Mouse (Mus musculus) cerebellum, postnatal 10 days (tissue): ENCODE measurements around the gene Il17c.
A peak's percentile ranks its signal among the peaks of the same experiment; 100 is the strongest.

ENCODE experiments used
- DNase-seq, 2 experiments: peaks; one replicate each; pipeline ENCODE4 v3.0.0; 2021; ENCODE audit warnings: mixed read lengths in 2 of 2

Il17c gene

GRCm38 (mm10) chr8:122431694-122432442 lies 10.0 kb downstream of the Il17c start:
- DNase-seq = peak; percentile 64 to 66

- peak; percentile 50 to 57 for DNase-seq
Measured at GRCm38 (mm10) chr8:122432443-122433268, 10.8 kb downstream of the Il17c start, which contains the start of gene Cyba. Gene Cyba, minus strand, starts transcription at chr8:122432930.

GRCm38 (mm10) chr8:122433269-122433905 lies 11.6 kb downstream of the Il17c start:
- peak in 1 of 2 experiments; percentile 37 for DNase-seq

- DNase-seq = no peak
Measured at GRCm38 (mm10) chr8:122435375-122435774, 13.6 kb downstream of the Il17c start.

GRCm38 (mm10) chr8:122436146-122436545 lies 14.3 kb downstream of the Il17c start:
- DNase-seq = no peak

GRCm38 (mm10) chr8:122436586-122437125 lies 14.8 kb downstream of the Il17c start:
- DNase-seq = no peak

- DNase-seq = no peak
Measured at GRCm38 (mm10) chr8:122437708-122438331, 16.0 kb downstream of the Il17c start.

- DNase-seq = peak; percentile 88 to 92
Measured at GRCm38 (mm10) chr8:122439336-122439735, 17.5 kb downstream of the Il17c start.

- DNase-seq = peak; percentile 58 to 71
Measured at GRCm38 (mm10) chr8:122441326-122441725, 19.5 kb downstream of the Il17c start.

- DNase-seq = no peak
Measured at GRCm38 (mm10) chr8:122442356-122442755, 20.5 kb downstream of the Il17c start.

- DNase-seq = peak in 1 of 2 experiments; percentile 51
Measured at GRCm38 (mm10) chr8:122442781-122443180, 21.0 kb downstream of the Il17c start.

- peak; percentile 99 for DNase-seq
Measured at GRCm38 (mm10) chr8:122443262-122444006, 21.6 kb downstream of the Il17c start, which contains the start of gene Mvd. Gene Mvd, minus strand, starts transcription at chr8:122443422.

GRCm38 (mm10) chr8:122444058-122444748 lies 22.4 kb downstream of the Il17c start:
- DNase-seq = peak; percentile 94

GRCm38 (mm10) chr8:122445203-122445602 lies 23.4 kb downstream of the Il17c start:
- DNase-seq = no peak

- DNase-seq = no peak
Measured at GRCm38 (mm10) chr8:122451161-122451703, 29.4 kb downstream of the Il17c start.

- DNase-seq = no peak
Measured at GRCm38 (mm10) chr8:122452154-122452553, 30.3 kb downstream of the Il17c start.

GRCm38 (mm10) chr8:122454409-122454808 lies 32.6 kb downstream of the Il17c start:
- peak in 1 of 2 experiments; percentile 49 for DNase-seq

GRCm38 (mm10) chr8:122457171-122457570 lies 35.4 kb downstream of the Il17c start:
- no peak for DNase-seq

GRCm38 (mm10) chr8:122459218-122459900 lies 37.5 kb downstream of the Il17c start:
- DNase-seq = peak; percentile 59 to 70

GRCm38 (mm10) chr8:122459990-122460389 lies 38.2 kb downstream of the Il17c start:
- no peak for DNase-seq
